Mouse (Mus musculus): ENCODE measurements around the gene Rpl13. TPM values are rescaled to one million over a fixed set of nuclear protein-coding genes. Genes with fewer than 3 reads are reported as not detected.
"Not testable (repeated sequence)": the region's sequence is repeated elsewhere in the genome, so short reads cannot be mapped to it uniquely, and the experiment has no call there.

Rpl13 gene
- polyA plus RNA-seq, 1 experiment from 2014 or later, result 1,086 TPM

- Histone ChIP-seq H3K36me3 (ENCODE audit: insufficient read depth, low read length) (peaks cover 8% of the 10 kb centered on the region; the same call in 1 of the 2 replicates), H3K4me2 (replicated peaks; ENCODE audit: low read depth, low read length) (no peak overlapping the region), H3K4me1 (ENCODE audit: insufficient read depth, low read depth, low read length) (no peaks in the 10 kb centered on the region), H3K27me3 (replicated peaks; ENCODE audit: insufficient read depth, low read length) (no peaks in the 10 kb centered on the region), H3K27ac (ENCODE audit: low read length) (no peak overlapping the region), H3K9me3 (ENCODE audit: low read length) (no peaks in the 10 kb centered on the region), H3K4me3 (ENCODE audit: low read depth, low read length) (no peak overlapping the region), H3K9ac (replicated peaks; ENCODE audit: low read depth) (no peak overlapping the region)
- DNase-seq (ENCODE audit: low spot score), result no peak
- TF ChIP-seq CTCF (IDR thresholded peaks at IDR 0.05), result no peak
- no peak for TF ChIP-seq EP300 (IDR thresholded peaks at IDR 0.05)
- 90% methylated on average over 11 of the region's 11 CpGs for WGBS
- ATAC-seq, result no peak
Observed at GRCm38 (mm10) chr8:123097216-123097615, 4.9 kb upstream of the Rpl13 start.

DNA sequence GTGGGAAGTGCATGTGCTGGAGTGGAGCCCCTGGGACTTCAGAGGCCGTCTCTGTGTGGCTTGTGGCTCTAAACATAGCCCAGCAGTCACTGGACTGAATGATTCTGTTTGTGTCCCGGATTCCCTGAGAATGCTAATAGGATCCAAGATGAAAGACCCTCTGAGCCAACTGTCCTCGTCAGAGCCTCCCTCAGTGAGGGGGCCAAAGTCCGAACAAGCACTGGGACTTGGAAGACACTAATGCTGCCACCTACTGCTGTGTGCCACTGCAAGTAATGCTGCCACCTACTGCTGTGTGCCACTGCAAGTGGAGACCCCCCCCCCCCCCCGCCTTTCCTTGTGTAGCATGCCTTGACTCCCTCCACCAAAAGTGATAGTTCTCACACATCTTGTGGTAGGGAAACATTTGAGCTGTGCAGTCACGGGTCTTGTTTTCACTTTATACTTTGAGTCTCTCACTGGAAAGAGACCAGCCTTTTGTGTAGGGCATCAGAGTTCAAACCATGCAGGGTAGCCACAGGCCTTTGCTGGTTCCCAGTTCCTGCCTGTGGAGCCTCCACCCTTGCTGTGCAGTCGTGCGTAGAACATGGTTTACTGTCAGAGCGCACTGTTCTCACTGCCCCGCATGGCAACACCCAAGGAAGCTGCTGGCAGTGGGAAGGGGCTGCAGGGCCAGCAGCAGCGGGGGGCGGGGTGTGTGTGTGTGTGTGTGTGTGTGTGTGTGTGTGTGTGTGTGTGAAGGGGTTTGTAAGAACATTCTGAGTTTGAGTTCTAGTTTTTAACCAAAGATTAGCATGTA is 4.2 kb upstream of the Rpl13 start:
- ATAC-seq, result no peak
- 82% methylated on average over 12 of the region's 12 CpGs for WGBS
- no peak overlapping the region for H3K27ac ChIP-seq (ENCODE audit: low read length)

DNA sequence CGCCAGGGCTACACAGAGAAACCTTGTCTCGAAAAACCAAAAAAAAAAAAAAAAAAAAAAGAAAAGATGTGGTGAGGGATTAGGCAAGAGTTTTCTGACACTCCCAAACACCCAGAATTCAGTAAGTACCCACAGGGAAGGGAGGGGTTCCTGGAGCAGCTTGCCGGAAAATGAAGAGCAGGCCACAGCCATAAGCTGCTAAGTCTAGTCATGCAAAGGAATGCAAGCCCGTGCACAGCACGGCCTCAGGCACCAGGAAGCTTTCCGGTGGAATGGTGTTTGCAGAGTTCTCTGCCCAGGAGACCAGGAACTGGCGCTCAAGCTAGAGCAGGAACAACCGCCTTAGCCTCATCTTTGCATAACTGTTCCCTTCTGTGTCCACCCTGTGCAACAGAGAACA is 1.9 kb upstream of the Rpl13 start:
- 34% methylated on average over 8 of the region's 8 CpGs for WGBS
- H3K27ac ChIP-seq (ENCODE audit: low read length), result peak overlapping the region; percentile 38; the same call in 1 of the 2 replicates

More for the DNA sequence above, 4.2 kb upstream of the Rpl13 start:
- Histone ChIP-seq H3K4me1 (ENCODE audit: insufficient read depth, low read depth, low read length) (no peaks in the 10 kb centered on the region), H3K27me3 (replicated peaks; ENCODE audit: insufficient read depth, low read length) (no peaks in the 10 kb centered on the region), H3K9me3 (ENCODE audit: low read length) (no peaks in the 10 kb centered on the region), H3K4me3 (ENCODE audit: low read depth, low read length) (no peak overlapping the region), H3K36me3 (ENCODE audit: insufficient read depth, low read length) (peaks cover 8% of the 10 kb centered on the region; the same call in 1 of the 2 replicates), H3K4me2 (replicated peaks; ENCODE audit: low read depth, low read length) (no peak overlapping the region), H3K9ac (replicated peaks; ENCODE audit: low read depth) (no peak overlapping the region)
- no peak for TF ChIP-seq EP300 (IDR thresholded peaks at IDR 0.05)
- peak; percentile 12; the same call in 1 of the 2 replicates for TF ChIP-seq CTCF (IDR thresholded peaks at IDR 0.05)
- no peak for DNase-seq (ENCODE audit: low spot score)

DNA sequence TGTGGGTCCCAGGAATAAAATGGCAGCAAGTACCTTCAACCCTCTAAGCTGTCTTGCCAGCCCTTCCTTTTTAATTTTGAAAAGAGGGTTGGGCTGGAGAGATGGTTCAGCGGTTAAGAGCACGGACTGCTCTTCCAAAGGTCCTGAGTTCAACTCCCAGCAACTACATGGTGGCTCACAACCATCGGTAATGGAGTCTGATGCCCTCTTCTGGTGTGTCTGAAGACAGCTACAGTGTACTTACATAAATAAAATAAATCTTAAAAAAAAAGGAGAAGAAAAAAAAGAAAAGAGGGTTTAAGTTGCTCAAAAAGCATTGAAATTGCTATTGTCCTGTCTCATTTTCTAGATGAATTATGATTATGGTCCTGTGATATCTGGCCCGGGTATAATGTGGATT is 906 bp upstream of the Rpl13 start:
- Histone ChIP-seq H3K36me3 (ENCODE audit: insufficient read depth, low read length) (peaks cover 13% of the 10 kb centered on the region; the same call in 1 of the 2 replicates), H3K27ac (ENCODE audit: low read length) (no peak overlapping the region), H3K4me2 (replicated peaks; ENCODE audit: low read depth, low read length) (no peak overlapping the region), H3K27me3 (replicated peaks; ENCODE audit: insufficient read depth, low read length) (no peaks in the 10 kb centered on the region), H3K4me3 (ENCODE audit: low read depth, low read length) (no peak overlapping the region), H3K9ac (replicated peaks; ENCODE audit: low read depth) (no peak overlapping the region), H3K9me3 (ENCODE audit: low read length) (no peaks in the 10 kb centered on the region), H3K4me1 (ENCODE audit: insufficient read depth, low read depth, low read length) (peaks cover 4% of the 10 kb centered on the region; the same call in 1 of the 2 replicates)
- DNase-seq (ENCODE audit: low spot score) (no peak), ATAC-seq (no peak)
- TF ChIP-seq EP300 (IDR thresholded peaks at IDR 0.05) (no peak), CTCF (IDR thresholded peaks at IDR 0.05) (peak; percentile 24; the same call in 1 of the 2 replicates)
- 79% methylated on average over 4 of the region's 4 CpGs for WGBS

More for the DNA sequence above, 1.9 kb upstream of the Rpl13 start:
- Histone ChIP-seq H3K4me3 (ENCODE audit: low read depth, low read length) (no peak overlapping the region), H3K27me3 (replicated peaks; ENCODE audit: insufficient read depth, low read length) (no peaks in the 10 kb centered on the region), H3K9ac (replicated peaks; ENCODE audit: low read depth) (no peak overlapping the region), H3K36me3 (ENCODE audit: insufficient read depth, low read length) (peaks cover 10% of the 10 kb centered on the region; the same call in 1 of the 2 replicates), H3K4me1 (ENCODE audit: insufficient read depth, low read depth, low read length) (peaks cover 4% of the 10 kb centered on the region; the same call in 1 of the 2 replicates), H3K9me3 (ENCODE audit: low read length) (no peaks in the 10 kb centered on the region), H3K4me2 (replicated peaks; ENCODE audit: low read depth, low read length) (no peak overlapping the region)
- ATAC-seq (peak; percentile 36), DNase-seq (ENCODE audit: low spot score) (peak; percentile 77)
- TF ChIP-seq EP300 (IDR thresholded peaks at IDR 0.05), result no peak
- no peak for TF ChIP-seq CTCF (IDR thresholded peaks at IDR 0.05)

DNA sequence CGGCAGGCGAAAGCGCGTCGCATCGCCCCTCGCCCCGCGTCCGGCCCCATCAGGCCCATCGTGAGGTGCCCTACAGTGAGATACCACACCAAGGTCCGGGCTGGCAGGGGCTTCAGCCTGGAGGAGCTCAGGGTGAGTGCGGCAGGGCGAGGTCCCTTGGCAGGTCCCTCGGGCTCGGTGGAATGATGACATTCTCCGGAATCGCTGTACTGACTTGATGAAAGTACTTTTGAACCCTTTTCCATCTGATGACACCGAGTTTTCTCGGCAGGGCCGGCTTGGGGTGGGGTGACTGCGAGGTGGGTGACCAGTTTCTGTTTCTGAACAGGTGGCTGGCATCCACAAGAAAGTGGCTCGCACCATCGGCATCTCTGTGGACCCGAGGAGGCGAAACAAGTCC is 705 bp downstream of the Rpl13 start:
- H3K4me2 ChIP-seq (replicated peaks; ENCODE audit: low read depth, low read length), result peak overlapping the region; percentile 72
- H3K27ac ChIP-seq (ENCODE audit: low read length), result peak overlapping the region; percentile 90
- H3K9ac ChIP-seq (replicated peaks; ENCODE audit: low read depth), result peak overlapping the region; percentile 92
- H3K4me1 ChIP-seq (ENCODE audit: insufficient read depth, low read depth, low read length); H3K27me3 ChIP-seq (replicated peaks; ENCODE audit: insufficient read depth, low read length); H3K9me3 ChIP-seq (ENCODE audit: low read length): not testable (repeated sequence)
- peaks cover 13% of the 10 kb centered on the region; the same call in 1 of the 2 replicates for H3K36me3 ChIP-seq (ENCODE audit: insufficient read depth, low read length)
- peak; percentile 44 for DNase-seq (ENCODE audit: low spot score)
- peak overlapping the region; percentile 80 for H3K4me3 ChIP-seq (ENCODE audit: low read depth, low read length)
- 1% methylated on average over 25 of the region's 26 CpGs for WGBS
- peak; percentile 10 for ATAC-seq

GRCm38 (mm10) chr8:123103285-123103684 is 1.1 kb downstream of the Rpl13 start:
- Histone ChIP-seq H3K27ac (ENCODE audit: low read length) (no peak overlapping the region), H3K9ac (replicated peaks; ENCODE audit: low read depth) (peak overlapping the region; percentile 92), H3K4me1 (ENCODE audit: insufficient read depth, low read depth, low read length) (peaks cover 4% of the 10 kb centered on the region; the same call in 1 of the 2 replicates), H3K9me3 (ENCODE audit: low read length) (no peaks in the 10 kb centered on the region), H3K36me3 (ENCODE audit: insufficient read depth, low read length) (peaks cover 13% of the 10 kb centered on the region; the same call in 1 of the 2 replicates), H3K4me3 (ENCODE audit: low read depth, low read length) (peak overlapping the region; percentile 80), H3K4me2 (replicated peaks; ENCODE audit: low read depth, low read length) (peak overlapping the region; percentile 72), H3K27me3 (replicated peaks; ENCODE audit: insufficient read depth, low read length) (no peaks in the 10 kb centered on the region)
- no peak for TF ChIP-seq CTCF (IDR thresholded peaks at IDR 0.05)
- no peak for TF ChIP-seq EP300 (IDR thresholded peaks at IDR 0.05)
- DNase-seq (ENCODE audit: low spot score), result no peak
- no peak for ATAC-seq
- 8% methylated on average over 14 of the region's 15 CpGs for WGBS
